8 mouse cellular contexts compared by ENCODE assay signal in the genomic region with DNA sequence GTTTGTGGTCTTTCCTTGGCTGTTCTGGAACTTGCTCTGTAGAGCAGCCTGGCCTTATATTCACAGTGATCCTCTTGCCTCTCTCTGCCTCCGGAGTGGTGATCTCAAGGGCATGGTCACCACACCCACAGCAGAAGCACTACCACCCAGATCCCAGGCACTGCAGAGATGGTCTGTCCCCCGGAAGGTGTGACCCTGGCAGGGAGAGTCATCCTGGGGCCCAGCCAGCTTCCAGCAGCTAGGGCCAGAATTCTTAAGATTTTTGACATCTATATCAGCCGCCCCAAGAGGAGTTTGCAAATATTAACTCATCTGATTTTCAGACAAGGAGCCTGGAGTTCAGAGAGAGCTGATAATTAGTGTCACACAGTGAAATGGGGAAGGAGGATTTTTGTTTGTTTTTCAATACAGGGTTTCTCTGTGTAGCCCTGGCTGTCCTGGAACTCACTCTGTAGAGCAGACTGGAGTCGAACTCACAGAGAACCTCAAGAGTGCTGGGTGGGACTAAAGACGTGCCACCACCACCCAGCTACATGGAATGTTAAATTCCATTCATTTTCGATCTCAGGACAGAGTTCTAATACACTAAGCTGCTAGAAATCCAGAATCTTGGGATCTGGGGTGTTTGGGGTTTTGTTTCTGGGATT. TPM values are rescaled to one million over a fixed set of nuclear protein-coding genes. Genes with fewer than 3 reads are reported as not detected.
DNase-seq lines count a peak whose midpoint lies in the region; ATAC-seq and TF ChIP-seq lines count a peak whose summit lies in the region.

No protein-coding gene starts in this region.

- H3K27ac ChIP-seq in layer of hippocampus, adult 2 months = peak overlapping the region; percentile 99
- H3K27ac ChIP-seq in cerebellum, adult 2 months (ENCODE audit: insufficient read depth, low read length) = peak overlapping the region; percentile 97
- H3K27ac ChIP-seq in heart, adult 2 months = peak overlapping the region; percentile 96
- H3K27ac ChIP-seq in limb, embryonic 11.5 days (replicated peaks; ENCODE audit: low read depth, low read length) = no peak overlapping the region
- peak overlapping the region; percentile 92 for H3K27ac ChIP-seq in midbrain, embryonic 14.5 days (replicated peaks; ENCODE audit: low read depth, low read length)

- no peak for TF ChIP-seq POLR2A in cerebellum, adult 2 months (IDR thresholded peaks at IDR 0.05; ENCODE audit: borderline replicate concordance, insufficient read depth, low read length)
- no peak for TF ChIP-seq POLR2A in heart, adult 2 months (IDR thresholded peaks at IDR 0.05; ENCODE audit: insufficient read depth, low read depth, low read length)

- H3K27me3 ChIP-seq in cerebellum, adult 2 months (ENCODE audit: control insufficient read depth, insufficient read depth, low read length) = no peaks in the 10 kb centered on the region
- no peaks in the 10 kb centered on the region for H3K27me3 ChIP-seq in heart, adult 2 months (ENCODE audit: control insufficient read depth, insufficient read depth, low read length)
- no peaks in the 10 kb centered on the region for H3K27me3 ChIP-seq in limb, embryonic 11.5 days (ENCODE audit: control insufficient read depth, insufficient read depth, low read length)
- H3K27me3 ChIP-seq in midbrain, embryonic 14.5 days (ENCODE audit: control insufficient read depth, insufficient read depth, low read length) = peaks cover 38% of the 10 kb centered on the region

- TF ChIP-seq EP300 in heart, adult 2 months (IDR thresholded peaks at IDR 0.05; ENCODE audit: insufficient read depth, low read depth, low read length) = no peak

- H3K9ac ChIP-seq in heart, adult 2 months (ENCODE audit: low read depth, low read length) = peak overlapping the region; percentile 84
- no peak overlapping the region for H3K9ac ChIP-seq in limb, embryonic 11.5 days (ENCODE audit: low read length)
- peak overlapping the region; percentile 80; the same call in 1 of the 2 replicates for H3K9ac ChIP-seq in midbrain, embryonic 14.5 days (replicated peaks; ENCODE audit: low read length)

- peaks cover 19% of the 10 kb centered on the region for H3K4me1 ChIP-seq in cerebellum, adult 2 months (ENCODE audit: control insufficient read depth, insufficient read depth, low read length)
- peaks cover 23% of the 10 kb centered on the region for H3K4me1 ChIP-seq in heart, adult 2 months (ENCODE audit: control insufficient read depth, insufficient read depth, low read length)
- peaks cover 47% of the 10 kb centered on the region for H3K4me1 ChIP-seq in limb, embryonic 11.5 days (ENCODE audit: control insufficient read depth, insufficient read depth, low read length)
- H3K4me1 ChIP-seq in midbrain, embryonic 14.5 days (ENCODE audit: control insufficient read depth, insufficient read depth, low read length) = peaks cover 18% of the 10 kb centered on the region

- peak overlapping the region; percentile 54 for H3K4me2 ChIP-seq in limb, embryonic 11.5 days (ENCODE audit: low read depth, severe bottlenecking)
- H3K4me2 ChIP-seq in midbrain, embryonic 14.5 days (ENCODE audit: low read length) = peak overlapping the region; percentile 88

- TF ChIP-seq CTCF in layer of hippocampus, adult 2 months (conservative IDR thresholded peaks at IDR 0.05) = no peak
- TF ChIP-seq CTCF in cerebellum, adult 2 months (IDR thresholded peaks at IDR 0.05; ENCODE audit: borderline replicate concordance, insufficient read depth, low read depth, low read length) = no peak
- TF ChIP-seq CTCF in heart, adult 2 months (IDR thresholded peaks at IDR 0.05) = no peak

- WGBS in cerebellum, adult 2 months = 21% methylated on average over 6 of the region's 6 CpGs
- 10% methylated on average over 6 of the region's 6 CpGs for WGBS in heart, adult 2 months
- 42% methylated on average over 6 of the region's 6 CpGs for WGBS in limb, embryonic 11.5 days
- WGBS in midbrain, embryonic 14.5 days = 43% methylated on average over 6 of the region's 6 CpGs

- no peak for ATAC-seq in limb, embryonic 11.5 days (ENCODE audit: insufficient number of reproducible peaks, low FRiP score, low TSS enrichment, low read depth)
- no peak for ATAC-seq in midbrain, embryonic 14.5 days (ENCODE audit: low FRiP score, low TSS enrichment)
- ATAC-seq in megakaryocyte-erythroid progenitor cell, adult 5-6 weeks (replicated peaks; ENCODE audit: low FRiP score, low TSS enrichment, poor library complexity, severe bottlenecking) = no peak

- no peaks in the 10 kb centered on the region for H3K36me3 ChIP-seq in heart, adult 2 months (ENCODE audit: control insufficient read depth, insufficient read depth, low read length)
- peaks cover 5% of the 10 kb centered on the region; the same call in 1 of the 2 replicates for H3K36me3 ChIP-seq in limb, embryonic 11.5 days (ENCODE audit: control insufficient read depth, insufficient read depth, low read length)
- no peaks in the 10 kb centered on the region for H3K36me3 ChIP-seq in midbrain, embryonic 14.5 days (ENCODE audit: control insufficient read depth, insufficient read depth, low read length)

- no peak for DNase-seq in layer of hippocampus, adult 2 months (ENCODE audit: low spot score in 2 of 2)
- no peak for DNase-seq in layer of hippocampus, postnatal 14 days (ENCODE audit: low spot score in 2 of 2)
- DNase-seq in cerebellum, adult 2 months = peak; percentile 53 to 56
- DNase-seq in heart, adult 2 months = peak; percentile 64 to 67
- DNase-seq in limb, embryonic 11.5 days (ENCODE audit: low spot score) = no peak
- DNase-seq in midbrain, embryonic 14.5 days = no peak
- no peak for DNase-seq in layer of hippocampus, adult 18-20 months (ENCODE audit: low spot score in 2 of 2)

- peak overlapping the region; percentile 79 for H3K4me3 ChIP-seq in layer of hippocampus, adult 2 months
- H3K4me3 ChIP-seq in cerebellum, adult 2 months (replicated peaks; ENCODE audit: insufficient read depth, low read depth, low read length) = peak overlapping the region; percentile 81
- peak overlapping the region; percentile 92 for H3K4me3 ChIP-seq in heart, adult 2 months
- H3K4me3 ChIP-seq in limb, embryonic 11.5 days (ENCODE audit: low read depth, low read length) = 0 out of 2 replicates have a peak overlapping the region, but pooled peaks have one; percentile 9
- H3K4me3 ChIP-seq in midbrain, embryonic 14.5 days (replicated peaks; ENCODE audit: low read depth, low read length) = peak overlapping the region; percentile 63

- H3K79me2 ChIP-seq in heart, adult 2 months (replicated peaks; ENCODE audit: control insufficient read depth, insufficient read depth, low read length) = peaks cover 4% of the 10 kb centered on the region

- H3K9me3 ChIP-seq in limb, embryonic 11.5 days (ENCODE audit: control insufficient read depth, low read length) = no peaks in the 10 kb centered on the region; the same call in 1 of the 2 replicates
- H3K9me3 ChIP-seq in midbrain, embryonic 14.5 days (ENCODE audit: control insufficient read depth, low read length) = no peaks in the 10 kb centered on the region; the same call in 1 of the 2 replicates

- intact Hi-C loops in heart, adult 2 months (cut with DNase I) = loop anchor here (2.0 to 10.0 kb wide), 3 partner anchors 66 to 278 kb away; a partner anchor contains a TSS

RNA-seq across cellular contexts. Expression of a gene that starts 2.0 kb away (rescaled TPM):
- total RNA-seq in layer of hippocampus, adult 2 months (2021) = 1 to 10 TPM; 5.4 to 5.6 TPM
- 1 to 10 TPM; 7.5 to 9.3 TPM for total RNA-seq in layer of hippocampus, postnatal 14 days (2021)
- 8.2 and 9.3 TPM in 2 replicates for polyA plus RNA-seq in cerebellum, adult 2 months (2012; rRNA removed)
- 10 to 100 TPM; 30.2 to 39.3 TPM for total RNA-seq in heart, adult 2 months (2021)
- 52.5 and 60.7 TPM in 2 replicates for polyA plus RNA-seq in heart, adult 2 months (2012; rRNA removed)
- 250 and 255 TPM in 2 replicates for polyA plus RNA-seq in limb, embryonic 11.5 days (2014; fragmentation: Nextera tagmentation; extraction: Ambion mirVana)
- polyA plus RNA-seq in midbrain, embryonic 14.5 days (2014; fragmentation: Nextera tagmentation; extraction: Ambion mirVana) = 10.9 and 35.0 TPM in 2 replicates
- total RNA-seq in megakaryocyte-erythroid progenitor cell, adult 5-6 weeks (2014; fragmentation: Nextera tagmentation) = 18.0 and 24.6 TPM in 2 replicates
- 13.8 and 25.6 TPM in 2 replicates for total RNA-seq in megakaryocyte-erythroid progenitor cell, adult 5-6 weeks (2017)
- total RNA-seq in layer of hippocampus, adult 18-20 months (2021) = 1 to 10 TPM; 3.6 to 5.2 TPM

RNA-seq across cellular contexts. Expression of a gene that starts 2.2 kb away (rescaled TPM):
- total RNA-seq in layer of hippocampus, adult 2 months (2021) = 100 to 1,000 TPM; 124 TPM
- total RNA-seq in layer of hippocampus, postnatal 14 days (2021) = 100 to 1,000 TPM; 135 to 144 TPM
- 191 and 204 TPM in 2 replicates for polyA plus RNA-seq in cerebellum, adult 2 months (2012; rRNA removed)
- 100 to 1,000 TPM; 109 to 124 TPM for total RNA-seq in heart, adult 2 months (2021)
- polyA plus RNA-seq in heart, adult 2 months (2012; rRNA removed) = 184 and 220 TPM in 2 replicates
- polyA plus RNA-seq in limb, embryonic 11.5 days (2014; fragmentation: Nextera tagmentation; extraction: Ambion mirVana) = 15.7 and 15.9 TPM in 2 replicates
- polyA plus RNA-seq in midbrain, embryonic 14.5 days (2014; fragmentation: Nextera tagmentation; extraction: Ambion mirVana) = 20.7 and 28.4 TPM in 2 replicates
- total RNA-seq in megakaryocyte-erythroid progenitor cell, adult 5-6 weeks (2014; fragmentation: Nextera tagmentation) = 75.5 and 83.0 TPM in 2 replicates
- 47.3 and 63.9 TPM in 2 replicates for total RNA-seq in megakaryocyte-erythroid progenitor cell, adult 5-6 weeks (2017)
- 100 to 1,000 TPM; 118 to 123 TPM for total RNA-seq in layer of hippocampus, adult 18-20 months (2021)

RNA-seq across cellular contexts. Expression of a gene that starts 9.9 kb away (rescaled TPM):
- 10 to 100 TPM; 10.7 to 11.0 TPM for total RNA-seq in layer of hippocampus, adult 2 months (2021)
- 10 to 100 TPM in 1 of 2 experiments, 1 to 10 TPM in 1; 9.8 to 10.5 TPM for total RNA-seq in layer of hippocampus, postnatal 14 days (2021)
- 31.1 and 32.4 TPM in 2 replicates for polyA plus RNA-seq in cerebellum, adult 2 months (2012; rRNA removed)
- 1 to 10 TPM; 6.6 to 8.0 TPM for total RNA-seq in heart, adult 2 months (2021)
- 9.2 and 10.8 TPM in 2 replicates for polyA plus RNA-seq in heart, adult 2 months (2012; rRNA removed)
- polyA plus RNA-seq in limb, embryonic 11.5 days (2014; fragmentation: Nextera tagmentation; extraction: Ambion mirVana) = 1.3 and 1.4 TPM in 2 replicates
- polyA plus RNA-seq in midbrain, embryonic 14.5 days (2014; fragmentation: Nextera tagmentation; extraction: Ambion mirVana) = 3.7 and 4.1 TPM in 2 replicates
- 27.0 and 32.9 TPM in 2 replicates for total RNA-seq in megakaryocyte-erythroid progenitor cell, adult 5-6 weeks (2014; fragmentation: Nextera tagmentation)
- 11.0 and 12.1 TPM in 2 replicates for total RNA-seq in megakaryocyte-erythroid progenitor cell, adult 5-6 weeks (2017)
- total RNA-seq in layer of hippocampus, adult 18-20 months (2021) = 10 to 100 TPM; 10.2 to 12.0 TPM

RNA-seq across cellular contexts. Expression of a gene that starts 15.8 kb away (rescaled TPM):
- under 1 TPM in 1 of 2 experiments, not detected in 1; 0.15 TPM for total RNA-seq in layer of hippocampus, adult 2 months (2021)
- total RNA-seq in layer of hippocampus, postnatal 14 days (2021) = under 1 TPM; 0.12 to 0.21 TPM
- polyA plus RNA-seq in cerebellum, adult 2 months (2012; rRNA removed) = 5.5 and 5.9 TPM in 2 replicates
- total RNA-seq in heart, adult 2 months (2021) = under 1 TPM; 0.20 to 0.31 TPM
- 0.20 and 0.29 TPM in 2 replicates for polyA plus RNA-seq in heart, adult 2 months (2012; rRNA removed)
- 0.23 and 0.41 TPM in 2 replicates for polyA plus RNA-seq in limb, embryonic 11.5 days (2014; fragmentation: Nextera tagmentation; extraction: Ambion mirVana)
- 0.39 and 0.53 TPM in 2 replicates for polyA plus RNA-seq in midbrain, embryonic 14.5 days (2014; fragmentation: Nextera tagmentation; extraction: Ambion mirVana)
- total RNA-seq in megakaryocyte-erythroid progenitor cell, adult 5-6 weeks (2014; fragmentation: Nextera tagmentation) = not detected in 2 replicates
- not detected in 2 replicates for total RNA-seq in megakaryocyte-erythroid progenitor cell, adult 5-6 weeks (2017)
- under 1 TPM in 1 of 2 experiments, not detected in 1; 0.15 TPM for total RNA-seq in layer of hippocampus, adult 18-20 months (2021)

RNA-seq across cellular contexts. Expression of a gene that starts 26.4 kb away (rescaled TPM):
- 10 to 100 TPM; 44.8 to 47.0 TPM for total RNA-seq in layer of hippocampus, adult 2 months (2021)
- 10 to 100 TPM; 35.5 to 40.8 TPM for total RNA-seq in layer of hippocampus, postnatal 14 days (2021)
- 56.2 and 57.4 TPM in 2 replicates for polyA plus RNA-seq in cerebellum, adult 2 months (2012; rRNA removed)
- total RNA-seq in heart, adult 2 months (2021) = 10 to 100 TPM; 27.8 to 29.4 TPM
- 31.7 and 32.2 TPM in 2 replicates for polyA plus RNA-seq in heart, adult 2 months (2012; rRNA removed)
- polyA plus RNA-seq in limb, embryonic 11.5 days (2014; fragmentation: Nextera tagmentation; extraction: Ambion mirVana) = 141 and 144 TPM in 2 replicates
- polyA plus RNA-seq in midbrain, embryonic 14.5 days (2014; fragmentation: Nextera tagmentation; extraction: Ambion mirVana) = 89.6 and 117 TPM in 2 replicates
- 82.9 and 86.4 TPM in 2 replicates for total RNA-seq in megakaryocyte-erythroid progenitor cell, adult 5-6 weeks (2014; fragmentation: Nextera tagmentation)
- total RNA-seq in megakaryocyte-erythroid progenitor cell, adult 5-6 weeks (2017) = 23.4 and 24.8 TPM in 2 replicates
- 10 to 100 TPM; 40.3 to 42.1 TPM for total RNA-seq in layer of hippocampus, adult 18-20 months (2021)

Comparison
In these comparisons a context has a peak if more than half of its experiments do, and no peak if none do; other contexts are left out.
1. DNase-seq: peak in cerebellum, adult 2 months (2 of 2) and heart, adult 2 months (2 of 2); none in layer of hippocampus, adult 2 months (0 of 2), layer of hippocampus, postnatal 14 days (0 of 2), limb, embryonic 11.5 days (single experiment), midbrain, embryonic 14.5 days (single experiment) and layer of hippocampus, adult 18-20 months (0 of 2).
2. H3K4me3 ChIP-seq: peak in every context shown above with its lines; median percentile 92 in heart, adult 2 months; 81 in cerebellum, adult 2 months; 79 in layer of hippocampus, adult 2 months; 63 in midbrain, embryonic 14.5 days; 9 in limb, embryonic 11.5 days.